Mouse (Mus musculus): ENCODE data around the gene Ndufb7. TPM values are rescaled to one million over a fixed set of nuclear protein-coding genes. Genes with fewer than 3 reads are reported as not detected.
A peak's percentile ranks its signal among the peaks of the same experiment; 100 is the strongest.
"Not testable (repeated sequence)": the region's sequence is repeated elsewhere in the genome, so short reads cannot be mapped to it uniquely, and the experiment has no call there.

Ndufb7 gene
- polyA plus RNA-seq, 1 experiment from 2014 or later: 288 TPM

DNA sequence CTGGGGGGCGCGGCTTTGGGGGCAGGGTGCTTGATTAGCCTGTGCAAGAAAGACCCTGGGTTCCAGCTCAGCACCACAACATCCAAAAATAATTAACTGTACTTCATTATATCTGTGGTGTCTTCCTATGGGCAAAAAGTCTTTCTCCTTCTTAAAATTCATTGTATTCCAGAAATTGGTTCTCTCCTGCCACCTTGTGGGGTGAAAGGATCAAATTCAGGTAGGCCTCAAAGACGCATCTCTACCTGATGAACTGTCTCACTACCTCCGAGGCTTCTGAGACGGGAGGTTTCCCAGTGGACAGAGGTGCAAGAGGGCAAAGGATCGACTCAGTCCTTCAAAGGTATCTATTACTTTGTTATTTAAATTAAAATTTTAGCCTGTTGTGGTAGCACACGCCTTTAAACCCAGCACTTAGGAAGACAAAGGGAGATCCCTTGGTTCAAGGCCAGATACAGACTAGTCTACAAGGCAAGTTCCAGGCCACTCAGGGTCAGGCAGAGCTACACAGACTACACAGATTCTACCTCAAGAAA lies 24.1 kb downstream of the Ndufb7 start:
- peaks cover 33% of the 10 kb centered on the region for H3K4me1 ChIP-seq
- no peak for ATAC-seq (ENCODE audit: insufficient number of reproducible peaks, low FRiP score, low TSS enrichment, low read depth)
- H3K36me3 ChIP-seq: peaks cover 12% of the 10 kb centered on the region; the same call in 1 of the 2 replicates
- H3K27me3 ChIP-seq: no peaks in the 10 kb centered on the region
- no peak overlapping the region for H3K4me3 ChIP-seq (replicated peaks)
- no peaks in the 10 kb centered on the region for H3K9me3 ChIP-seq (replicated peaks)
- H3K9ac ChIP-seq: no peak overlapping the region
- H3K4me2 ChIP-seq (replicated peaks): no peak overlapping the region
- WGBS: 77% methylated on average over 7 of the region's 7 CpGs
- H3K27ac ChIP-seq (replicated peaks): no peak overlapping the region

- Histone ChIP-seq H3K4me1 (peaks cover 26% of the 10 kb centered on the region), H3K27ac (replicated peaks) (peak overlapping the region; percentile 52), H3K4me2 (replicated peaks) (peak overlapping the region; percentile 77), H3K9ac (no peak overlapping the region), H3K27me3 (no peaks in the 10 kb centered on the region), H3K9me3 (replicated peaks) (no peaks in the 10 kb centered on the region), H3K36me3 (peaks cover 9% of the 10 kb centered on the region; the same call in 1 of the 2 replicates), H3K4me3 (replicated peaks) (peak overlapping the region; percentile 61)
- 43% methylated on average over 3 of the region's 3 CpGs for WGBS
- no peak for ATAC-seq (ENCODE audit: insufficient number of reproducible peaks, low FRiP score, low TSS enrichment, low read depth)
Measured at GRCm38 (mm10) chr8:83592682-83593081, 26.2 kb downstream of the Ndufb7 start.

GRCm38 (mm10) chr8:83593325-83594166 lies 27.1 kb downstream of the Ndufb7 start:
- WGBS: 2% methylated on average over 22 of the region's 22 CpGs
- Histone ChIP-seq H3K27ac (replicated peaks) (peak overlapping the region; percentile 90), H3K36me3 (0 out of 2 replicates have a peak, but pooled peaks cover under 1% of the 10 kb centered on the region), H3K9me3 (replicated peaks) (no peaks in the 10 kb centered on the region), H3K4me3 (replicated peaks) (peak overlapping the region; percentile 61), H3K27me3 (no peaks in the 10 kb centered on the region), H3K9ac (peak overlapping the region; percentile 72), H3K4me2 (replicated peaks) (peak overlapping the region; percentile 77), H3K4me1 (peaks cover 26% of the 10 kb centered on the region)
- no peak for ATAC-seq (ENCODE audit: insufficient number of reproducible peaks, low FRiP score, low TSS enrichment, low read depth)

GRCm38 (mm10) chr8:83594167-83595049 lies 27.9 kb downstream of the Ndufb7 start:
- ATAC-seq (ENCODE audit: insufficient number of reproducible peaks, low FRiP score, low TSS enrichment, low read depth): peak; percentile 98

GRCm38 (mm10) chr8:83595050-83595345 lies 28.5 kb downstream of the Ndufb7 start:
- H3K9ac ChIP-seq; ATAC-seq (ENCODE audit: insufficient number of reproducible peaks, low FRiP score, low TSS enrichment, low read depth): not testable (repeated sequence)
- WGBS: 49% methylated on average over 3 of the region's 3 CpGs

More at GRCm38 (mm10) chr8:83594167-83595049, 27.9 kb downstream of the Ndufb7 start:
- H3K4me1 ChIP-seq: peaks cover 26% of the 10 kb centered on the region
- H3K27me3 ChIP-seq: no peaks in the 10 kb centered on the region
- H3K27ac ChIP-seq (replicated peaks): peak overlapping the region; percentile 90
- H3K36me3 ChIP-seq: no peaks in the 10 kb centered on the region
- H3K9ac ChIP-seq: peak overlapping the region; percentile 72
- peak overlapping the region; percentile 61 for H3K4me3 ChIP-seq (replicated peaks)
- under 1% methylated on average over 43 of the region's 43 CpGs for WGBS
- H3K9me3 ChIP-seq (replicated peaks): no peaks in the 10 kb centered on the region
- H3K4me2 ChIP-seq (replicated peaks): peak overlapping the region; percentile 77

DNA sequence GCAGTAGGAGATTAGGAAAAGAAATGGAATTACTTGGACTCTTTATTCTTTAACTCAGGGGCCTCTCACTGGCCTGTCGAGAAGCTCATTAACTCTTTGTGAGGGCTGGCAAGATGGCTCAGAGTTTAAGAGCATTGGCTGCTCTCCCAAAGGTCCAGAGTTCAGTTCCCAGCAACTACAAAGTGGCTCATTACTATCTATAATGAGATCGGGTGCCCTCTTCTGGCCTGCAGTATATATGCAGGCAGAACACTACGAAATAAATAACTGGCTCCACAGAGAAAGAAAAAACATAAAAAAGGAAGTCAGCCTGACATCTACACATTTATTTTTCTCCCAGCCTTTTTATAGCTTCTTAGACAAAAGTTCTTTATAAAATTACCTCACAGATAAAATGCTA lies 29.9 kb downstream of the Ndufb7 start:
- WGBS: 25% methylated on average over 3 of the region's 3 CpGs
- H3K27ac ChIP-seq (replicated peaks): no peak overlapping the region
- H3K27me3 ChIP-seq: no peaks in the 10 kb centered on the region
- peaks cover 15% of the 10 kb centered on the region for H3K4me1 ChIP-seq
- no peak for ATAC-seq (ENCODE audit: insufficient number of reproducible peaks, low FRiP score, low TSS enrichment, low read depth)
- no peak overlapping the region for H3K4me3 ChIP-seq (replicated peaks)
- no peaks in the 10 kb centered on the region for H3K9me3 ChIP-seq (replicated peaks)
- H3K36me3 ChIP-seq: no peaks in the 10 kb centered on the region
- no peak overlapping the region for H3K4me2 ChIP-seq (replicated peaks)
- no peak overlapping the region for H3K9ac ChIP-seq

More at GRCm38 (mm10) chr8:83595050-83595345, 28.5 kb downstream of the Ndufb7 start:
- peak overlapping the region; percentile 77 for H3K4me2 ChIP-seq (replicated peaks)
- H3K27ac ChIP-seq (replicated peaks): peak overlapping the region; percentile 80
- not testable (repeated sequence) for H3K27me3 ChIP-seq; H3K9me3 ChIP-seq (replicated peaks); H3K36me3 ChIP-seq
- H3K4me1 ChIP-seq: peaks cover 25% of the 10 kb centered on the region
- peak overlapping the region; percentile 61 for H3K4me3 ChIP-seq (replicated peaks)

GRCm38 (mm10) chr8:83598146-83598545 lies 31.7 kb downstream of the Ndufb7 start:
- Histone ChIP-seq H3K9ac (no peak overlapping the region), H3K27me3 (no peaks in the 10 kb centered on the region), H3K27ac (replicated peaks) (no peak overlapping the region), H3K4me2 (replicated peaks) (no peak overlapping the region), H3K4me1 (no peaks in the 10 kb centered on the region), H3K36me3 (no peaks in the 10 kb centered on the region), H3K9me3 (replicated peaks) (no peaks in the 10 kb centered on the region), H3K4me3 (replicated peaks) (no peak overlapping the region)
- WGBS: 38% methylated on average over 1 of the region's 1 CpGs
- ATAC-seq (ENCODE audit: insufficient number of reproducible peaks, low FRiP score, low TSS enrichment, low read depth): no peak

DNA sequence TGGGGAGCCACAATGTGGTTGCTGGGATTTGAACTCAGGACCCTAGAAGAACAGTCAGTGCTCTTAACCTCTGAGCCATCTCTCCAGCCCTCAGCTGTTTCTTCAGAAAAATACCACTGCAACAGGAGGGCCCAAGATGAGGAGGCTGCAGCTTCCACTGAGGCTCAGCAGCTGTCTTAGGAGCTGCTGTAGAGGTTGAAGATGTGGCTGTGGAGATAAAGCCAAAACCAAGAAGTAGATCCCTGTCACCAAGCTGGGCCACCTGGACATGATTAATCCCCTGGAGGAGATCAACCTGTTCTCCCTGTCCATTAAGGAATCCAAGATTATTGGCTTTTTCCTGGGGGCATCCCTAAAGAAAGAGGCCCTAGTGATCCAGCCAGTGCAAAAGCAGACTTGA lies 33.3 kb downstream of the Ndufb7 start:
- H3K9me3 ChIP-seq (replicated peaks): no peaks in the 10 kb centered on the region
- H3K27me3 ChIP-seq: no peaks in the 10 kb centered on the region
- no peaks in the 10 kb centered on the region for H3K4me1 ChIP-seq
- no peak for ATAC-seq (ENCODE audit: insufficient number of reproducible peaks, low FRiP score, low TSS enrichment, low read depth)
- H3K4me2 ChIP-seq (replicated peaks): no peak overlapping the region
- no peak overlapping the region for H3K27ac ChIP-seq (replicated peaks)
- H3K4me3 ChIP-seq (replicated peaks): no peak overlapping the region
- H3K9ac ChIP-seq: no peak overlapping the region
- no peaks in the 10 kb centered on the region for H3K36me3 ChIP-seq

DNA sequence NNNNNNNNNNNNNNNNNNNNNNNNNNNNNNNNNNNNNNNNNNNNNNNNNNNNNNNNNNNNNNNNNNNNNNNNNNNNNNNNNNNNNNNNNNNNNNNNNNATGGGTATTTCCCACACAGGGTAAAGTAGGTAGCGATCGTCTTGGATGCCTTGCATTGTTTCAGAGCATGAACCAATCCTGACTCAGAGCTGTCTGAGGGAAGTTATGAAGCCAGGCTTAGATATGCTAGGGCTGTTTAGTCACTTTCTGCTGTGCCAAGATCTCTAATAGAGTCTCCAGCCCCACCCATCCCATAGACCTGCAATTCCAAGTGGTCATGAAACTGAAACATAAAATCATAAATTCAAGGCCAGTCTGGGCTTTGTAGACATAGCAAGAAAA lies 36.2 kb downstream of the Ndufb7 start:
- Histone ChIP-seq H3K4me3 (replicated peaks) (no peak overlapping the region), H3K4me1 (peaks cover 5% of the 10 kb centered on the region), H3K36me3 (no peaks in the 10 kb centered on the region), H3K9ac (no peak overlapping the region), H3K27ac (replicated peaks) (peak overlapping the region; percentile 51), H3K4me2 (replicated peaks) (no peak overlapping the region), H3K9me3 (replicated peaks) (no peaks in the 10 kb centered on the region), H3K27me3 (no peaks in the 10 kb centered on the region)
- ATAC-seq (ENCODE audit: insufficient number of reproducible peaks, low FRiP score, low TSS enrichment, low read depth): no peak
- 67% methylated on average over 2 of the region's 2 CpGs for WGBS

GRCm38 (mm10) chr8:83607661-83608397 lies 41.4 kb downstream of the Ndufb7 start, which contains the start of the genes Tecr and Dnajb1:
Tecr (minus strand) TSS chr8:83607971.
Dnajb1 (plus strand) TSS chr8:83608193.
- Histone ChIP-seq H3K4me1 (peaks cover 25% of the 10 kb centered on the region), H3K4me2 (replicated peaks) (peak within 1 kb of the TSS; percentile 79), H3K4me3 (replicated peaks) (peak within 1 kb of the TSS; percentile 64), H3K9me3 (replicated peaks) (no peaks in the 10 kb centered on the region), H3K27ac (replicated peaks) (peak within 1 kb of the TSS; percentile 97), H3K9ac (peak within 1 kb of the TSS; percentile 74), H3K36me3 (peaks cover 30% of the 10 kb centered on the region), H3K27me3 (no peaks in the 10 kb centered on the region)
- ATAC-seq (ENCODE audit: insufficient number of reproducible peaks, low FRiP score, low TSS enrichment, low read depth): peak; percentile 98
- WGBS: under 1% methylated on average over 66 of the region's 69 CpGs
